Mouse (Mus musculus) midbrain, postnatal 0 days (tissue): ENCODE results near the gene Stard10. TPM values are rescaled to one million over a fixed set of nuclear protein-coding genes. Genes with fewer than 3 reads are reported as not detected.

Source experiments
- ATAC-seq: fragments of 200-750 bp; cut with Nextera tagmentation; 2 replicates; pipeline ENCODE4 v1.8.0; 2017; ENCODE audit warnings: moderate number of reproducible peaks, mild to moderate bottlenecking, moderate TSS enrichment, moderate library complexity; ENCODE audit not compliant: low FRiP score
- DNase-seq: peaks from one replicate; pipeline ENCODE4 v3.0.0-alpha.2; 2015; ENCODE audit warnings: low spot score
- H3K27ac ChIP-seq: fragments of 300-500 bp; sonication (generic); 2 replicates; pipeline ENCODE4 v1.5.1; 2014; ENCODE audit warnings: low read depth, mild to moderate bottlenecking, low read length, mixed read lengths
- H3K27me3 ChIP-seq: fragments of 300-500 bp; sonication (generic); 2 replicates; pipeline ENCODE4 v1.6.1; 2014; ENCODE audit warnings: low read length, control low read depth, mixed read lengths; ENCODE audit not compliant: insufficient read depth
- H3K36me3 ChIP-seq: fragments of 300-500 bp; sonication (generic); 2 replicates; pipeline ENCODE4 v1.6.1; 2014; ENCODE audit warnings: low read length, control low read depth, mixed read lengths; ENCODE audit not compliant: insufficient read depth
- H3K4me1 ChIP-seq: fragments of 300-500 bp; sonication (generic); 2 replicates; pipeline ENCODE4 v1.6.1; 2014; ENCODE audit warnings: mild to moderate bottlenecking, control low read depth, antibody characterized with exemption, low read length, mixed read lengths; ENCODE audit not compliant: insufficient read depth
- H3K4me2 ChIP-seq: fragments of 300-500 bp; sonication (generic); 2 replicates; pipeline ENCODE4 v1.6.1; 2014; ENCODE audit warnings: low read depth, mild to moderate bottlenecking, low read length, mixed read lengths; ENCODE audit not compliant: poor library complexity, severe bottlenecking
- H3K4me3 ChIP-seq: fragments of 300-500 bp; sonication (generic); 2 replicates; pipeline ENCODE4 v1.5.1; 2014; ENCODE audit warnings: low read depth, mild to moderate bottlenecking, low read length, moderate library complexity
- H3K9ac ChIP-seq: fragments of 300-500 bp; sonication (generic); replicated peaks from 2 replicates; pipeline ENCODE4 v1.6.1; 2014; ENCODE audit warnings: mild to moderate bottlenecking, low read length, moderate library complexity, mixed read lengths; ENCODE audit not compliant: poor library complexity, severe bottlenecking
- H3K9me3 ChIP-seq: fragments of 300-500 bp; sonication (generic); 2 replicates; pipeline ENCODE4 v1.6.1; 2016; ENCODE audit warnings: low read length, control low read depth
- CTCF ChIP-seq: IDR thresholded peaks from 2 replicates; pipeline ENCODE4 v1.5.1; 2016; ENCODE audit warnings: antibody characterized with exemption, mild to moderate bottlenecking
- WGBS: fragments of 180-500 bp; shearing (Covaris S2); extraction: QIAGEN DNeasy Blood & Tissue Kit; methylation state at CpG from one replicate; pipeline ENCODE4 v1.1.7; 2014; 5-methylcytosine and 5-hydroxymethylcytosine counted together
- polyA plus RNA-seq: library from polyadenylated mRNA; unstranded; fragments of >200 nt; fragmentation: Nextera tagmentation; extraction: Ambion mirVana; gene quantifications from 2 replicates; pipeline ENCODE4 v1.2.1, GENCODE M21; 2015
- total RNA-seq: library from RNA; depleted of rRNA; stranded (reverse); fragments of >200 nt; gene quantifications from 2 replicates; pipeline ENCODE4 v1.2.3, GENCODE M21; 2014

Gene Stard10
- total and polyA plus RNA-seq, 2 experiments from 2014 or later, result 11.0 to 47.7 TPM

- Histone ChIP-seq H3K9ac (no peak overlapping the region), H3K4me2 (no peak overlapping the region), H3K27ac (peak overlapping the region; percentile 47; the same call in 1 of the 2 replicates), H3K9me3 (no peaks in the 10 kb centered on the region), H3K36me3 (no peaks in the 10 kb centered on the region), H3K4me1 (0 out of 2 replicates have a peak, but pooled peaks cover 5% of the 10 kb centered on the region), H3K27me3 (no peaks in the 10 kb centered on the region; the same call in 1 of the 2 replicates), H3K4me3 (no peak overlapping the region)
- TF ChIP-seq CTCF, result no peak
- peak; percentile 79 for DNase-seq
- ATAC-seq, result peak; percentile 70
- 49% methylated on average over 2 of the region's 2 CpGs for WGBS
Observed at GRCm38 (mm10) chr7:101349861-101350260, 33.0 kb downstream of the Stard10 start.

- no peak overlapping the region for H3K4me3 ChIP-seq
- H3K27ac ChIP-seq, result no peak overlapping the region
- 0 out of 2 replicates have a peak, but pooled peaks cover 3% of the 10 kb centered on the region for H3K4me1 ChIP-seq
- TF ChIP-seq CTCF, result no peak
- ATAC-seq (no peak), DNase-seq (no peak)
- H3K27me3 ChIP-seq, result no peaks in the 10 kb centered on the region
- no peak overlapping the region for H3K4me2 ChIP-seq
- no peaks in the 10 kb centered on the region for H3K9me3 ChIP-seq
- WGBS, result 81% methylated on average over 4 of the region's 4 CpGs
- no peak overlapping the region for H3K9ac ChIP-seq
- no peaks in the 10 kb centered on the region for H3K36me3 ChIP-seq
Observed at GRCm38 (mm10) chr7:101352404-101352803, 35.5 kb downstream of the Stard10 start.

- WGBS, result 79% methylated on average over 5 of the region's 5 CpGs
- ATAC-seq, result no peak
- no peak overlapping the region for H3K27ac ChIP-seq
- H3K4me2 ChIP-seq, result no peak overlapping the region
- H3K9ac ChIP-seq, result no peak overlapping the region
- no peak overlapping the region for H3K4me3 ChIP-seq
- H3K27me3 ChIP-seq, result no peaks in the 10 kb centered on the region
- no peaks in the 10 kb centered on the region for H3K4me1 ChIP-seq
- no peak for DNase-seq
- TF ChIP-seq CTCF, result no peak
- H3K36me3 ChIP-seq, result no peaks in the 10 kb centered on the region
- no peaks in the 10 kb centered on the region for H3K9me3 ChIP-seq
Observed at GRCm38 (mm10) chr7:101354423-101354822, 37.5 kb downstream of the Stard10 start.

GRCm38 (mm10) chr7:101355551-101356100, 38.7 kb downstream of the Stard10 start:
- H3K4me3 ChIP-seq, result no peak overlapping the region
- H3K4me2 ChIP-seq, result no peak overlapping the region
- H3K4me1 ChIP-seq, result no peaks in the 10 kb centered on the region
- 90% methylated on average over 6 of the region's 6 CpGs for WGBS
- TF ChIP-seq CTCF, result no peak
- no peaks in the 10 kb centered on the region for H3K27me3 ChIP-seq
- no peaks in the 10 kb centered on the region for H3K9me3 ChIP-seq
- H3K9ac ChIP-seq, result no peak overlapping the region
- DNase-seq (no peak), ATAC-seq (no peak)
- H3K27ac ChIP-seq, result no peak overlapping the region
- H3K36me3 ChIP-seq, result no peaks in the 10 kb centered on the region

GRCm38 (mm10) chr7:101356868-101357267, 40.0 kb downstream of the Stard10 start:
- no peak for TF ChIP-seq CTCF
- Histone ChIP-seq H3K36me3 (no peaks in the 10 kb centered on the region), H3K4me1 (no peaks in the 10 kb centered on the region), H3K27me3 (no peaks in the 10 kb centered on the region), H3K4me3 (no peak overlapping the region), H3K9me3 (no peaks in the 10 kb centered on the region), H3K4me2 (no peak overlapping the region), H3K9ac (no peak overlapping the region), H3K27ac (no peak overlapping the region)
- DNase-seq, result no peak
- no peak for ATAC-seq
- 74% methylated on average over 3 of the region's 3 CpGs for WGBS

GRCm38 (mm10) chr7:101360406-101360805, 43.5 kb downstream of the Stard10 start:
- no peak overlapping the region for H3K4me2 ChIP-seq
- H3K36me3 ChIP-seq, result no peaks in the 10 kb centered on the region
- H3K9ac ChIP-seq, result no peak overlapping the region
- no peaks in the 10 kb centered on the region for H3K4me1 ChIP-seq
- no peaks in the 10 kb centered on the region for H3K9me3 ChIP-seq
- H3K27ac ChIP-seq, result no peak overlapping the region
- no peak overlapping the region for H3K4me3 ChIP-seq
- DNase-seq (no peak), ATAC-seq (no peak)
- WGBS, result 82% methylated on average over 3 of the region's 3 CpGs
- H3K27me3 ChIP-seq, result no peaks in the 10 kb centered on the region
- no peak for TF ChIP-seq CTCF
